Mouse (Mus musculus): ENCODE measurements at regions not wholly inside any gene's neighbourhood (a gene's known extent, or its start where the extent isn't known, plus 50 kb on each side); places are given as distances from the start of the nearest gene placed in this dataset. TPM values are rescaled to one million over a fixed set of nuclear protein-coding genes. Genes with fewer than 3 reads are reported as not detected.

DNA sequence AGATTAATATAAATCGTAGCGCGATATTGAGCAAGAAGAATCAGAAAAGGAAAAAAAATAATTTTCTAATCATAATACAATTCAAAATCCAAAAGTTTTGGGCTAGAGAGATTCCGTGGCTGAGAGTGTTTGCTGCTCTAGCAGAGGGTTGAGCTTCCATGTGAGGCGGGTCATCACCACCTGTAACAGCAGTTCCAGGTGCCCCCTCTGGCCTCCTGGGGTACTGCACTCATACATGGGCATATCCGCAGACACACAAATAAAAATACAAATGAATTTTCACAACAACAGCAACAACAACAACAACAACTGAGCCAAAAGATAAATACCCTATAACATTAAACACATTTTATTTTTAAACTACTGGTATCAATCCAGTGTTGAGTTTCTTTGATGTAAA lies 94.7 kb upstream of the Chrm3 start:
- WGBS, result 91% methylated on average over 6 of the region's 6 CpGs
- H3K4me1 ChIP-seq (ENCODE audit: control insufficient read depth, insufficient read depth, low read length), result no peaks in the 10 kb centered on the region
- H3K9me3 ChIP-seq (ENCODE audit: control insufficient read depth, low read length), result no peaks in the 10 kb centered on the region
- no peaks in the 10 kb centered on the region for H3K36me3 ChIP-seq (ENCODE audit: control insufficient read depth, insufficient read depth, low read length)
- H3K4me3 ChIP-seq (replicated peaks; ENCODE audit: low read length), result no peak overlapping the region
- no peak for ATAC-seq (ENCODE audit: low FRiP score, low read depth)
- no peaks in the 10 kb centered on the region for H3K27me3 ChIP-seq (ENCODE audit: control insufficient read depth, insufficient read depth, low read length)
- DNase-seq (ENCODE audit: low spot score), result no peak
- H3K9ac ChIP-seq (ENCODE audit: low read depth, low read length, severe bottlenecking), result no peak overlapping the region
- no peak overlapping the region for H3K4me2 ChIP-seq (replicated peaks; ENCODE audit: low read depth, low read length, severe bottlenecking)
- H3K27ac ChIP-seq (replicated peaks; ENCODE audit: low read depth, low read length), result no peak overlapping the region
- no peak for TF ChIP-seq POLR2A (IDR thresholded peaks at IDR 0.05; ENCODE audit: borderline replicate concordance, extremely low read depth, insufficient read depth, insufficient read length)

DNA sequence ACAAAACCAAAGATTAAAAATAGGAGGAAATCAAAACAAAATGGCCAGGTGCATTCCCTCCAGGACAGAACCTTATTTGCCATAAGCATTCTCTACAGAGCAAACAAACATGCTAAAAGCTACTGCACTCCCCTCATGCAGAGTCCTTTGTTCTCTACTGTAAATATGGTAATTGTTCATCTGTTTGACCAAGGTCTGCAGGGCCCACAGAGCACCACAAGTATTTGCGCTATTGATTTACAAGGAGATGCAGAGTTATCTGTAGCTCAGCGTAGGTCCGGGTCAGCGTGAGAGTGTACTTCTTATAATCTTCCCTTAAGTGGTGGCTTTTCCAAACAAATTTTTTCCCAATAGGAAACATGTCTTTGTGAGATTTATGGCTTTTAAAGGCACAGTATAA lies 94.0 kb upstream of the Chrm3 start:
- no peak overlapping the region for H3K27ac ChIP-seq (replicated peaks; ENCODE audit: low read depth, low read length)
- H3K9ac ChIP-seq (ENCODE audit: low read depth, low read length, severe bottlenecking), result no peak overlapping the region
- no peak overlapping the region for H3K4me2 ChIP-seq (replicated peaks; ENCODE audit: low read depth, low read length, severe bottlenecking)
- WGBS, result 89% methylated on average over 4 of the region's 4 CpGs
- no peak for TF ChIP-seq POLR2A (IDR thresholded peaks at IDR 0.05; ENCODE audit: borderline replicate concordance, extremely low read depth, insufficient read depth, insufficient read length)
- H3K36me3 ChIP-seq (ENCODE audit: control insufficient read depth, insufficient read depth, low read length), result no peaks in the 10 kb centered on the region
- ATAC-seq (ENCODE audit: low FRiP score, low read depth) (no peak), DNase-seq (ENCODE audit: low spot score) (no peak)
- H3K27me3 ChIP-seq (ENCODE audit: control insufficient read depth, insufficient read depth, low read length), result no peaks in the 10 kb centered on the region
- H3K4me1 ChIP-seq (ENCODE audit: control insufficient read depth, insufficient read depth, low read length), result no peaks in the 10 kb centered on the region
- H3K4me3 ChIP-seq (replicated peaks; ENCODE audit: low read length), result no peak overlapping the region
- H3K9me3 ChIP-seq (ENCODE audit: control insufficient read depth, low read length), result no peaks in the 10 kb centered on the region

DNA sequence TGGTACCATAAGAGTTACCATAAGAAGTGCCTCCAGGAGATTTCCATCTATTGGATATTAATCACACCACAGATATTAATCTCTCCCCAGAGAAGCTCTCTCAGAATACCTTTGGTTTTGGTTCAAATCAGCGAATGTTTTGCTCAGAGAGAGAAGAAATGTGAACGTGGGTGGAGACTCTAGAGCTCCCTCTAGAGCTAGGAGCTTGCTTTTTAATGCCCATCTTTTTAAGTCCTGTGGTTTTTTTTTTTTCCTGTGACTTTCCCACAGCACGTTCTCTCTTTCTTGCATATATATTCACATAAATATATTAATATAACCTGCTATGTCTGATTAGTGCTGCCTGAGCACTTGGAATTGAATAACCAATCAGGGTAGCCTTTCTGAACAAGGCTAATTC lies 90.4 kb upstream of the Chrm3 start:
- Histone ChIP-seq H3K27me3 (ENCODE audit: control insufficient read depth, insufficient read depth, low read length) (no peaks in the 10 kb centered on the region), H3K4me1 (ENCODE audit: control insufficient read depth, insufficient read depth, low read length) (no peaks in the 10 kb centered on the region), H3K4me2 (replicated peaks; ENCODE audit: low read depth, low read length, severe bottlenecking) (no peak overlapping the region), H3K9ac (ENCODE audit: low read depth, low read length, severe bottlenecking) (no peak overlapping the region), H3K36me3 (ENCODE audit: control insufficient read depth, insufficient read depth, low read length) (no peaks in the 10 kb centered on the region), H3K9me3 (ENCODE audit: control insufficient read depth, low read length) (no peaks in the 10 kb centered on the region), H3K27ac (replicated peaks; ENCODE audit: low read depth, low read length) (no peak overlapping the region), H3K4me3 (replicated peaks; ENCODE audit: low read length) (no peak overlapping the region)
- ATAC-seq (ENCODE audit: low FRiP score, low read depth), result no peak
- DNase-seq (ENCODE audit: low spot score), result no peak
- WGBS, result 38% methylated on average over 3 of the region's 3 CpGs
- TF ChIP-seq POLR2A (IDR thresholded peaks at IDR 0.05; ENCODE audit: borderline replicate concordance, extremely low read depth, insufficient read depth, insufficient read length), result no peak

DNA sequence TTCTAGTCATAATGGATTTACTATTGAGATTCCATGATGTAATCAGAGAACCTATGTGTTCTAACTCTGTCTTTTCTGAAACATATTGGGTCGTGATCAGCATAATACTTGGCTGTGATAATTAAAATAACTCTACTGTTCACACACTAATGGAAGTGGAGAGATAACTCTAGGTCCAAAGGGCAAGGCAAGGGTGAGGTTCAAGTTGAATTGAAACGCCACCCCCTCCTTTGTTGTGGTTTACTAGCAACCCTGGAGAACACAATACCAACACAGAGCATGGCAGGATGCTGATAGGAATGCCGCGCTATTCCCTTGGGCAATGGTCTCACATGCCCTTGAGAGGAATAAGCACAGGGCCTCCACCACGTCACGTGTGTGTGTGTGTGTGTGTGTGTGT lies 88.9 kb upstream of the Chrm3 start:
- Histone ChIP-seq H3K27ac (replicated peaks; ENCODE audit: low read depth, low read length) (no peak overlapping the region), H3K4me3 (replicated peaks; ENCODE audit: low read length) (no peak overlapping the region), H3K9ac (ENCODE audit: low read depth, low read length, severe bottlenecking) (no peak overlapping the region), H3K36me3 (ENCODE audit: control insufficient read depth, insufficient read depth, low read length) (no peaks in the 10 kb centered on the region), H3K4me2 (replicated peaks; ENCODE audit: low read depth, low read length, severe bottlenecking) (no peak overlapping the region), H3K9me3 (ENCODE audit: control insufficient read depth, low read length) (no peaks in the 10 kb centered on the region), H3K27me3 (ENCODE audit: control insufficient read depth, insufficient read depth, low read length) (no peaks in the 10 kb centered on the region), H3K4me1 (ENCODE audit: control insufficient read depth, insufficient read depth, low read length) (no peaks in the 10 kb centered on the region)
- WGBS, result 87% methylated on average over 6 of the region's 6 CpGs
- ATAC-seq (ENCODE audit: low FRiP score, low read depth) (no peak), DNase-seq (ENCODE audit: low spot score) (no peak)
- no peak for TF ChIP-seq POLR2A (IDR thresholded peaks at IDR 0.05; ENCODE audit: borderline replicate concordance, extremely low read depth, insufficient read depth, insufficient read length)

DNA sequence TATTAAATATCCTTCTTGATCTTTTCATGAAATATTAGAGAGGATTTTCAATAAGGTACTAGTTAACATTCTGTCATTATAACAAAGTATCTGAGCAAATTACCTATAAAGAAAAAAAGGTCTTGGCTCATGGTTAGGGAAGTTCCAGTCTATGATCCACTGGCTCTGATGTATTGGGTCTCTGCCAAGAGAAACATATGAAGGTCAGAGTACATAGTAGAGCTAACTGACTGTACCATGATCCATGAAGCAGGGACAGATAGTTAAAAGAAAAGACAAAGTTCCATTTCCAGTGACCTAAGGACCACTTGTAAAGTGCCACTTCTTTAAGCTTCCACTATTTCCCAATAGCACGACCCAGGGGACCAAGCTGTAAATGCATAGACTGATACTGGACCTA lies 87.2 kb upstream of the Chrm3 start:
- no peak for TF ChIP-seq POLR2A (IDR thresholded peaks at IDR 0.05; ENCODE audit: borderline replicate concordance, extremely low read depth, insufficient read depth, insufficient read length)
- 77% methylated on average over 1 of the region's 1 CpGs for WGBS
- H3K9me3 ChIP-seq (ENCODE audit: control insufficient read depth, low read length), result no peaks in the 10 kb centered on the region

DNA sequence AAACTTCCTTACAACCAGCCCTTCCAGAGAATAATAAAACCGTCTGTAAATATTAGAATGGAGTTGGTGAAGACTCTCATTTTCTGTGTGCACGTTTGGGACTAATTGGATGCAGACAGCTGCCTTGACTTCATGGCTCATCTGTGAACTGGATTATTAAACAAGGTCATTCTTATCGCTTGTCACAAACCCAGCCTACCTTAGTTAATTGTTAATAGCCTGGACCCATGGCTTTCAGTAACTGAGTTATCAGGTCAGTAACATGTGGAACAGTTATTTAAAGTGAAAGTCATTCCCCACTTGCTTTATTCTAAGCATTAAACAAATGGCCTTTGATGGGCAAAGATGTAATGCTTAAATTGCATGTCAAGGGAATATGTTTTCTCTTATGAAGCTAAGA lies 85.0 kb upstream of the Chrm3 start:
- Histone ChIP-seq H3K4me2 (replicated peaks; ENCODE audit: low read depth, low read length, severe bottlenecking) (no peak overlapping the region), H3K9me3 (ENCODE audit: control insufficient read depth, low read length) (no peaks in the 10 kb centered on the region), H3K27ac (replicated peaks; ENCODE audit: low read depth, low read length) (no peak overlapping the region), H3K9ac (ENCODE audit: low read depth, low read length, severe bottlenecking) (no peak overlapping the region), H3K4me1 (ENCODE audit: control insufficient read depth, insufficient read depth, low read length) (no peaks in the 10 kb centered on the region), H3K36me3 (ENCODE audit: control insufficient read depth, insufficient read depth, low read length) (no peaks in the 10 kb centered on the region), H3K4me3 (replicated peaks; ENCODE audit: low read length) (no peak overlapping the region), H3K27me3 (ENCODE audit: control insufficient read depth, insufficient read depth, low read length) (no peaks in the 10 kb centered on the region)
- DNase-seq (ENCODE audit: low spot score), result no peak
- 41% methylated on average over 3 of the region's 3 CpGs for WGBS
- no peak for ATAC-seq (ENCODE audit: low FRiP score, low read depth)
- no peak for TF ChIP-seq POLR2A (IDR thresholded peaks at IDR 0.05; ENCODE audit: borderline replicate concordance, extremely low read depth, insufficient read depth, insufficient read length)

More for the DNA sequence above, 87.2 kb upstream of the Chrm3 start:
- Histone ChIP-seq H3K36me3 (ENCODE audit: control insufficient read depth, insufficient read depth, low read length) (no peaks in the 10 kb centered on the region), H3K9ac (ENCODE audit: low read depth, low read length, severe bottlenecking) (no peak overlapping the region), H3K4me1 (ENCODE audit: control insufficient read depth, insufficient read depth, low read length) (no peaks in the 10 kb centered on the region), H3K27ac (replicated peaks; ENCODE audit: low read depth, low read length) (no peak overlapping the region), H3K4me3 (replicated peaks; ENCODE audit: low read length) (no peak overlapping the region), H3K27me3 (ENCODE audit: control insufficient read depth, insufficient read depth, low read length) (no peaks in the 10 kb centered on the region), H3K4me2 (replicated peaks; ENCODE audit: low read depth, low read length, severe bottlenecking) (no peak overlapping the region)
- DNase-seq (ENCODE audit: low spot score) (no peak), ATAC-seq (ENCODE audit: low FRiP score, low read depth) (no peak)

Small RNAs in the stretch of these regions (microRNA-seq; reads per million reads assigned to microRNA genes)
- gene Gm23415, result not detected
